Mouse (Mus musculus) C2C12 (cell line): Measurements from ENCODE around the gene Sstr3.

Experiments
- CTCF ChIP-seq: IDR thresholded peaks from one replicate; pipeline ENCODE4 v1.5.1; 2011; ENCODE audit not compliant: control insufficient read depth, insufficient read depth, insufficient read length
- FOSL1 ChIP-seq: IDR thresholded peaks from one replicate; pipeline ENCODE4 v1.8.0; 2011; ENCODE audit warnings: mild to moderate bottlenecking, low read length; ENCODE audit not compliant: poor library complexity, insufficient read depth, severe bottlenecking
- MYOD1 ChIP-seq: IDR thresholded peaks from one replicate; pipeline ENCODE4 v1.6.1; 2011; ENCODE audit warnings: low read depth; ENCODE audit not compliant: control insufficient read depth, insufficient read length

GRCm38 (mm10) chr15:78557693-78558535 lies 13.4 kb upstream of the Sstr3 start:
- TF ChIP-seq CTCF (no peak), FOSL1 (no peak), MYOD1 (no peak)
